Mouse (Mus musculus): ENCODE data around the gene Ccl20.

GRCm38 (mm10) chr1:83135829-83136228 is 19.3 kb downstream of the Ccl20 start:
- no peak for TF ChIP-seq CTCF (IDR thresholded peaks at IDR 0.05; ENCODE audit: low read depth, low read length)
- TF ChIP-seq POLR2A (IDR thresholded peaks at IDR 0.05; ENCODE audit: borderline replicate concordance, low read depth, low read length): no peak

All from bone marrow macrophage, adult 2 months (primary cell).